Mouse (Mus musculus): Measurements from ENCODE around the gene Galnt10. TPM values are rescaled to one million over a fixed set of nuclear protein-coding genes. Genes with fewer than 3 reads are reported as not detected.

The Galnt10 gene
- polyA plus RNA-seq, 1 experiment from 2014 or later, result 15.6 TPM

- Histone ChIP-seq H3K4me3 (replicated peaks) (no peak overlapping the region), H3K27me3 (peaks cover 96% of the 10 kb centered on the region), H3K9ac (replicated peaks) (no peak overlapping the region), H3K4me1 (replicated peaks) (peaks cover 27% of the 10 kb centered on the region), H3K27ac (no peak overlapping the region), H3K9me3 (no peaks in the 10 kb centered on the region), H3K36me3 (no peaks in the 10 kb centered on the region), H3K4me2 (replicated peaks) (no peak overlapping the region)
- 2% methylated on average over 9 of the region's 9 CpGs for WGBS
- no peak for ATAC-seq
Observed at GRCm38 (mm10) chr11:57836401-57836800, 191.2 kb downstream of the Galnt10 start.

Other genes with a start within 250 kb of the Galnt10 start
- 93.2 TPM in 2 replicates for gene Fam114a2, start 126.8 kb upstream of the Galnt10 start, polyA plus RNA-seq (2015; fragmentation: Nextera tagmentation; extraction: Ambion mirVana)
- gene Mfap3, start 126.8 kb upstream of the Galnt10 start, polyA plus RNA-seq (2015; fragmentation: Nextera tagmentation; extraction: Ambion mirVana), result 60.4 and 63.4 TPM in 2 replicates
- gene Sap30l, start 156.2 kb downstream of the Galnt10 start, polyA plus RNA-seq (2015; fragmentation: Nextera tagmentation; extraction: Ambion mirVana), result 8.9 and 9.8 TPM in 2 replicates
- not detected in 2 replicates for gene Hand1, start 187.4 kb downstream of the Galnt10 start, polyA plus RNA-seq (2015; fragmentation: Nextera tagmentation; extraction: Ambion mirVana)

All from midbrain, embryonic 13.5 days (tissue).